Mouse (Mus musculus): ENCODE measurements around the gene Rnf141. TPM values are rescaled to one million over a fixed set of nuclear protein-coding genes. Genes with fewer than 3 reads are reported as not detected.
A peak's percentile ranks its signal among the peaks of the same experiment; 100 is the strongest.

Rnf141 gene
- total RNA-seq (2021): 10 to 100 TPM; 17.6 to 20.4 TPM
- long read RNA-seq, experiment 1, full-length matches to known transcripts: 2 of 4 reads
- long read RNA-seq, experiment 1, partial matches to known transcripts: 1 of 4 reads
- long read RNA-seq, experiment 1, other reads (novel, unspliced or antisense): 1 of 4 reads
- long read RNA-seq, experiment 2, full-length matches to known transcripts: 8 of 11 reads
- long read RNA-seq, experiment 2, partial matches to known transcripts: 0 of 11 reads
- long read RNA-seq, experiment 2, other reads (novel, unspliced or antisense): 3 of 11 reads

- intact Hi-C loops (cut with DNase I): no loop called here
- DNase-seq: peak; percentile 84 to 87
Measured at GRCm38 (mm10) chr7:110843916-110844874, at the start of gene Rnf141. Rnf141 (minus strand) TSS chr7:110844457.

- intact Hi-C loops (cut with DNase I): no loop called here
- peak; percentile 29 to 41 for DNase-seq
Measured at GRCm38 (mm10) chr7:110891501-110891986, 47.3 kb upstream of the Rnf141 start.

GRCm38 (mm10) chr7:110881746-110882333 lies 37.6 kb upstream of the Rnf141 start:
- intact Hi-C loops (cut with DNase I): no loop called here
- DNase-seq: no peak

GRCm38 (mm10) chr7:110878028-110878427 lies 33.8 kb upstream of the Rnf141 start:
- intact Hi-C loops (cut with DNase I): no loop called here
- no peak for DNase-seq

- DNase-seq: no peak
- intact Hi-C loops (cut with DNase I): no loop called here
Measured at GRCm38 (mm10) chr7:110876965-110877364, 32.7 kb upstream of the Rnf141 start.

GRCm38 (mm10) chr7:110868807-110869206 lies 24.6 kb upstream of the Rnf141 start:
- no peak for DNase-seq
- intact Hi-C loops (cut with DNase I): loop anchor here (5.0 kb wide), 1 partner anchor 53 kb away; no protein-coding TSS in a partner anchor

- DNase-seq: no peak
- intact Hi-C loops (cut with DNase I): loop anchor here (5.0 kb wide), 1 partner anchor 55 kb away; no protein-coding TSS in a partner anchor
Measured at GRCm38 (mm10) chr7:110867116-110867515, 22.9 kb upstream of the Rnf141 start.

GRCm38 (mm10) chr7:110866021-110866420 lies 21.8 kb upstream of the Rnf141 start:
- intact Hi-C loops (cut with DNase I): loop anchor here (5.0 kb wide), 1 partner anchor 56 kb away; no protein-coding TSS in a partner anchor
- no peak for DNase-seq

GRCm38 (mm10) chr7:110865570-110865969 lies 21.3 kb upstream of the Rnf141 start:
- DNase-seq: no peak
- intact Hi-C loops (cut with DNase I): loop anchor here (5.0 kb wide), 1 partner anchor 57 kb away; no protein-coding TSS in a partner anchor

- intact Hi-C loops (cut with DNase I): loop anchor here (5.0 kb wide), 1 partner anchor 57 kb away; no protein-coding TSS in a partner anchor
- DNase-seq: no peak
Measured at GRCm38 (mm10) chr7:110865038-110865437, 20.8 kb upstream of the Rnf141 start.

GRCm38 (mm10) chr7:110862751-110863289 lies 18.6 kb upstream of the Rnf141 start, which contains the start of gene Lyve1:
Lyve1 (minus strand) TSS chr7:110863239.
- intact Hi-C loops (cut with DNase I): no loop called here
- DNase-seq: no peak

GRCm38 (mm10) chr7:110860129-110860528 lies 15.9 kb upstream of the Rnf141 start:
- DNase-seq: no peak
- intact Hi-C loops (cut with DNase I): no loop called here

GRCm38 (mm10) chr7:110855604-110856003 lies 11.3 kb upstream of the Rnf141 start:
- intact Hi-C loops (cut with DNase I): no loop called here
- no peak for DNase-seq

- no peak for DNase-seq
- intact Hi-C loops (cut with DNase I): no loop called here
Measured at GRCm38 (mm10) chr7:110854927-110855546, 10.8 kb upstream of the Rnf141 start.

GRCm38 (mm10) chr7:110854519-110854918 lies 10.3 kb upstream of the Rnf141 start:
- no peak for DNase-seq
- intact Hi-C loops (cut with DNase I): no loop called here

- no peak for DNase-seq
- intact Hi-C loops (cut with DNase I): no loop called here
Measured at GRCm38 (mm10) chr7:110853611-110854010, 9.4 kb upstream of the Rnf141 start.

GRCm38 (mm10) chr7:110851541-110852203 lies 7.4 kb upstream of the Rnf141 start:
- intact Hi-C loops (cut with DNase I): no loop called here
- DNase-seq: no peak

- no peak for DNase-seq
- intact Hi-C loops (cut with DNase I): no loop called here
Measured at GRCm38 (mm10) chr7:110848371-110848770, 4.1 kb upstream of the Rnf141 start.

GRCm38 (mm10) chr7:110847321-110847720 lies 3.1 kb upstream of the Rnf141 start:
- DNase-seq: no peak
- intact Hi-C loops (cut with DNase I): no loop called here

Data from gastrocnemius, postnatal 36 days (tissue).